Mouse (Mus musculus) T-cell, adult 2 months (primary cell): Measurements from ENCODE around the gene Epp13.
"Not testable (repeated sequence)": the region's sequence is repeated elsewhere in the genome, so short reads cannot be mapped to it uniquely, and the experiment has no call there.

Experiments
- DNase-seq: peaks from one replicate; pipeline ENCODE4 v3.0.0; 2022; ENCODE audit warnings: low spot score

Gene Epp13

DNA sequence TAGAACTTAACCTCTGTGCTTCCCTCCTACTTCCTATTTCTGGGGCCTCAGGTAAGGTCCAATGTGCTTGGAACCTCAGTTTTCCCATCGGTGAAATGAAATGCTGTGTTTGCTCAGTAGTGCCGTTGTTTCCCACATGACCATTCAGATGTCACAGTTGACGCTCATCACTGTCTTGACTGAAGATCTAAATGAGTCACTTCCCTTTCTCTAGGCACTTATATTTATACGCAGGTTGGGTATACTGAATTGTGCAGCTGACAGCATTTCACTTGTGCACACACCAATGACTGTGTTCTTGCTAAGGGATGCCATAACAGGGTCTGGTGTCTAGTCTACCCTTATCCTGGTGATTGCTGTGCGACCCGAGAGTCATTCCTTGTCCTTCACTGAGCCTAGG, 32.9 kb downstream of the Epp13 start:
- no peak for DNase-seq

DNA sequence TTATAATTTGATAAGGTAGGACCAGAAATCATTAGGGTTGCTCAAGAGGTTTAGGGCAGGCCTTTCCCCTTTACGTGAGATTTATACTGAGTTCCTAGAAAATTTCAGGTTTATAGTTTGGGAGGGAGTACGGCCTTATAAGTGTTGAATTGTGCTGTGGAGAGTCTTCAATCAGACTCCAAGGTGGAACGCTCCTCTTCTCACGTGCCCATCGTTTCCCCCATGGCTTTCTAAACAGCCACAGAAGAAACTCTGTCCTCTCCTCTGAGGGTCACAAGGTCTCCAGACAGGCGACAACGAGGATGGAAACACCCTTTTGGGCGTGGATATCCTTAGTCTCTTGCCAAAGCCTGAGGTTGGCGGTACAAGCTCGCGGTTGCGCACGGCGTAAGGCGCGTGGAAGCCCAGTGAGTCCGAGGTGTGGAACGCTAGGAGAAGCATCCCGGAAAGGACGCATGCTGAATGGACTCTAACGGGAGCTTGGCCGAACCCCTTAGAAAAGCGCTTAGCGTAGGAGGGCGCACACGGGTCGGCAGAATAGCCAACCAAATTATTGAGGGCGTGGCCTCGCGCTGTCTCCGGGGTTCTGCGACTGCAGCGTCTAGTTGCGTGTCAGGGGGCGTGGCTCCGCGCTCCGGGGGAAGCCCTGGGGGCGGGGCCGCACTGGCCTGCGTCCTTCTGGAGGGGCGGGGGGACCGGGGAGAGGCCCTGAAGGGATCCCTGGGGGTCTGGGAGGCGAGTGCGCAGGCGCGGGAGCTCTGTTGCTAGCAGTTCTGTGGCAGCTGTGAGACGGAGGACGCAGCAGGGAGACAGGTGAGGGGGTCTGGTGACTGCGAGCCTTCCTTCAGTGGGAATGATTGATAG, 33.6 kb downstream of the Epp13 start, which contains the start of gene Zfp667:
Zfp667 (plus strand) TSS at position 738 of the 864 bp plus-strand sequence.
- DNase-seq = peak; percentile 96

DNA sequence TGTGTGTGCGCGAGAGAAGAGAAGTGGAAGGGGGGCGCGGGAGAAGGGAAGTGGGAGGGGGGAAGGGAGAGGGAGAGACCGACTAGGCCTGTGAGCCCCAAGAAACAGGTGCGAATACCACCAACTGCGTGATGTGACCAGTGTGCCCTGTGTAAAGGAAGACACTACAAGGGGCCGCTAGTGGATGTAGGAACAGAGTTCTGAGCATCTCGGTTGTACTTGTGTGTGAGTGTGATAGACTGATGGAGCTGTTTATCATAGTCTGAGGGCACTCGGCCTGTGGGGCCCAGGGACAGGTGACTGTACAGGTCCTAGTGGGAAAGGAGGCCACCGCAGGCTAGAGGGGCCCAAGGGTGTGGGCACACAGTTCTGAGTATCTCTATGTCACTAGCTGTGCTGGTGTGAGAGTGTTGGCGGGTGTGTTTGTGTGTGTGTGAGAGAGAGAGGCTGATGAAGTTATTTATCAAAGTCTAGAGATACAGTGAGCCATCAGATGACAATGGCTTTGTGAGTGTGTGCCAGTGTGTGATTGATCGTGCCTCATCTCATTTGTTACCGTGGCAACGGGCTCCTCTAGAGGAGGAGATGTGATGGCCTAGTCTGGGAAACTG, 34.5 kb downstream of the Epp13 start:
- no peak for DNase-seq

DNA sequence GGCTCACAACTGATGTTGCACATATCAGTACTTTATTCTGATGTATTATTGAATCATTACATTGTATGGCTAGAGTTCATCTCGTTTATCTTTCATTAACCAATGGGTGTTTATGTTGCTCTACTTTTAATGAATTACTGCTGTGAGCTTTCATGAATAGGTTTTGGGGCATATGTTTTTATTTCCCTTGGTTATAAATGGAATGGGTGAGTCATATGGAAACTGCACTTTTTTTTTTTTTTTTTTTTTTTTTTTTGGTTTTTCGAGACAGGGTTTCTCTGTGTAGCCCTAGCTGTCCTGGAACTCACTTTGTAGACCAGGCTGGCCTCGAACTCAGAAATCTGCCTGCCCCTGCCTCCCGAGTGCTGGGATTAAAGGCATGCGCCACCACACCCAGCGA, 38.6 kb downstream of the Epp13 start:
- DNase-seq = not testable (repeated sequence)

DNA sequence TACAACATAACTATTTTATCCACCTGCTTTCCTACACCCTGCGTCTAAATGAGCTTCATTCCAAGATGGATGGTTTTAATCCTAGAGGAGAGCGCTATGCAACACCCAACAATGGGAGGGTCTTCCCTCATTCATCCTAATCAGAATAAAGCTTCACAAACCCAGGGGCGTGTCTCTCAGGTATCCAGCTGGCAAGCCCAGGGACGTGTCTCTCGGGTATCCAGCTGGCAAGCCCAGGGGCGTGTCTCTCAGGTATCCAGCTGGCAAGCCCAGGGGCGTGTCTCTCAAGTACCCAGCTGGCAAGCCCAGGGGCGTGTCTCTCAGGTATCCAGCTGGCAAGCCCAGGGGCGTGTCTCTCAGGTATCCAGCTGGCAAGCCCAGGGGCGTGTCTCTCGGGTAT, 48.3 kb downstream of the Epp13 start:
- DNase-seq = not testable (repeated sequence)

DNA sequence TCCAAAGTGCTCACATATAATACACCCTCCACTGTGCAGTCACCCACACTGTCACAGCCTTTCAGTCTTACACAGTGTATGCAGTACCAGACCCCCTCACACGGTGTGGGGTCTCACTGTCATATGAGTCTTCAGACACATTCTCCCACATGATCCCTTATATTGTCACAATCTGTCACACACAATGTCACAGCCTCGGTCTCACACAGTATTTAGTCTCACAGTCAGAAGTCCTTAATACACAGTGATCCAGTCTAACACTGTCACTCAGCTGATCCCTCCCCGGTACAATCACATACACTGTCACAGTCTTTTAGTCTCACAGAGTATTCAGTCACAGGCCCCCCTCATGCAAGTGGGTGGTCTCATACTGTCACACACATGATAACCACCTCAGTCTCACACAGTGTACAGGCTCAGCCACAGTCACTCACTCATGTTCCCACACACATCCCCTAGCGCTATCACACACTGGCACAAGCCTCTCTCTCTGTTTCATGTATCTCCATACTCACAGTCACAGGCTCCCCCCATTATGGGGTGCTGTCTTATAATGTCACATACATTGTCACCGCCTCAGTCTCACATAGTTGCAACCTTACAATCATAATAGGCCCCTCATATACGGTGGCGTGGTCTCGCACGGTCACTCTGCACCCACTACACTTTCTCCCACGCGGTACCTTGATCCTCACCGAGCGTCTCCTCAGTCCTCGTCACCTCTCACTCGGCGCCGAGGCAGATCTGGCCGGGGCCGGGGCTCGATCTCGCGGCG, 78.1 kb downstream of the Epp13 start:
- DNase-seq = no peak

DNA sequence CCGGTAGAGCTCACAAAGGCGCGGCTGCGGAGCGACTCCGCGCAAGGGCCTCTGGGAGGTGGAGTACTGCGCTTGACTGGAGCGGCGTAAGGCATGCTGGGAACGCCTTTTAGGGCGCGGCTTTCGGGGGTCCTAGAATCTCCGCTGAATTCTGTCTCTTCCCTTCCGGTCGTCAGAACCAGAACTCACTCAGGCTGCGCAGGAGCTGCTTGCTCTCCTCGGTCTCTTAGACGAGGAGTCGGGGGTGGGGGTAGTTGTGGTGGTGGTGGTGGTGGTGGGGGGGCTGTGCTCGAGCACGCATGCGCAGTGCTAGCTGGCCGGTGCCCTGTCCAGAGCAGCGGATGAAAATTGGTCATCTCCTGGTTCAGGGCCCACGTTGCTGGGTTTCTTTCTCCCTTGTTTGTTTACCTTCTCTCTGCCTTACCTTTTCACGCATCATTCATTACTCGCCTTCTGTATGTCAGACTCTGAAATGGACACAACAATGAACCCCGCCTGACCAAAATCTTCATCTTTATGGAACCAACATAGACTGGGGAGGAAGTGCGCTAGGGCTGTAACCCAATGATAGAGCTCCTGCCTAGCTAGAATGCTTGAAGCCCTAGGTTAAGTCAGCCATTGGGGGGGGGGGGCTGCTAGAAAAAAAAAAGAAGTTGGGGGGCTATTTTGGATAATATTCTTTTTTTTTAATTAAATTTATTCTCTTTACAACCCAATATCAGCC, 78.9 kb downstream of the Epp13 start, which contains the start of gene Zfp583:
Zfp583 (minus strand) TSS at position 53 of the 724 bp plus-strand sequence.
- peak; percentile 72 for DNase-seq
